Mouse (Mus musculus): Measurements from ENCODE around the gene Sec23b. TPM values are rescaled to one million over a fixed set of nuclear protein-coding genes. Genes with fewer than 3 reads are reported as not detected.

The Sec23b gene
- polyA plus RNA-seq, 1 experiment, result 0.43 TPM

- no peaks in the 10 kb centered on the region for H3K36me3 ChIP-seq (ENCODE audit: control insufficient read depth)
- H3K27me3 ChIP-seq (ENCODE audit: control insufficient read depth), result no peaks in the 10 kb centered on the region
- no peak overlapping the region for H3K4me3 ChIP-seq (replicated peaks)
- no peak for TF ChIP-seq TAL1 (IDR thresholded peaks at IDR 0.05; ENCODE audit: low read length)
- no peak for TF ChIP-seq GATA1 (IDR thresholded peaks at IDR 0.05; ENCODE audit: low read length)
- no peaks in the 10 kb centered on the region for H3K9me3 ChIP-seq (ENCODE audit: control insufficient read depth, low read length)
- H3K4me1 ChIP-seq (ENCODE audit: control insufficient read depth), result no peaks in the 10 kb centered on the region
Observed at GRCm38 (mm10) chr2:144634231-144634630, 78.2 kb downstream of the Sec23b start.

DNA sequence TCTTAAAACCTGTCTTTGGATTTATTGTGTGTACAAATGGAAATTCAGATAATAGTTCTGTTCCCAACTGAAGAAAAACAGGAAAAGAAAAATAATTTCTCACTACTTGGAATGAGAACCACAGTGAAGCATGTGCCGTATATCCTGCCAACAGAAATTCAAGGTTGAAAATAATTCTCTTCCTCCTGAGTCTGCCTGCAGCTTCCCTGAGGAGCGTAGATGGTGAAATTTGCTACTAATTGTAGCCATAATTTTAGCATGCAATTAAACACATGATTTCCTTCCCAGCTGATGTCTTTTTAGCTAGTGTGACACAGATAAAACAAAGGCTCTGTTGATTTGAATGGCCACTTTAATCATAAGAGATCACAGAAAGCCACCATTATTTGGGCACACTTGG is 78.7 kb downstream of the Sec23b start:
- Histone ChIP-seq H3K4me3 (replicated peaks) (no peak overlapping the region), H3K9me3 (ENCODE audit: control insufficient read depth, low read length) (no peaks in the 10 kb centered on the region), H3K27me3 (ENCODE audit: control insufficient read depth) (no peaks in the 10 kb centered on the region), H3K4me1 (ENCODE audit: control insufficient read depth) (no peaks in the 10 kb centered on the region), H3K36me3 (ENCODE audit: control insufficient read depth) (no peaks in the 10 kb centered on the region)
- no peak for TF ChIP-seq GATA1 (IDR thresholded peaks at IDR 0.05; ENCODE audit: low read length)
- TF ChIP-seq TAL1 (IDR thresholded peaks at IDR 0.05; ENCODE audit: low read length), result no peak

DNA sequence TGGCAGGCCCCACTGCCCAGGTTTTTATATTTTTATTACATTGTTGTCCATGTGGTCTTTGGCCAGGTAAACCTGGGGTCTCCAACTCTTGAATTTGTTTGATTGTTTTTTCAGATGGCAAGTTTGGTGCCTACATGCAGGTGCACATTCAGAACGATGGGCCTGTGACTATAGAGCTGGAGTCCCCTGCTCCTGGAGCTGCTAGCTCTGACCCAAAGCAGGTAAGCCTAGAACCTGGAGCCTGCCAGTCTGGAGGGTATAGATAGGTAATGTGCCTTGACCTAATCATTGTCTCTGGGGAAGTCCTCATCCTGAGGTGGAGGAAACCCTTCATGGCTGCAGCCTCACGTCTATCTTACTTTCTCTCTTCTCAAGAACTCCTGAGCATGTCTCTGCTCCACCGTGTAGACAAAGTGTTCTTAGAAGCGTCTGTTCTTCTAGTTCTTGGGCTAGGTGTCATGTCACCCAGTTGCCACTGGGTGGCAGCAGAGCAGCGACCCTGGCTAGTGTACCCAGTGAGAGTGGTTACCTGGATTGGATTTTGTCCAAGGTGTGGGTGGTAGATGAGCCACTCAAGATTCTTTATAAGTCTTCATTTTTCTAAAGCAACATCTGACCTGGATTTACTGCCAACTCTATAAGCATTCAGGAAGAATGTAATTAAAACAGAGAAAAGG is 79.8 kb downstream of the Sec23b start:
- TF ChIP-seq GATA1 (IDR thresholded peaks at IDR 0.05; ENCODE audit: low read length) (no peak), TAL1 (IDR thresholded peaks at IDR 0.05; ENCODE audit: low read length) (no peak)
- H3K36me3 ChIP-seq (ENCODE audit: control insufficient read depth), result no peaks in the 10 kb centered on the region

GRCm38 (mm10) chr2:144637204-144637603 is 81.2 kb downstream of the Sec23b start:
- no peak overlapping the region for H3K4me3 ChIP-seq (replicated peaks)
- H3K36me3 ChIP-seq (ENCODE audit: control insufficient read depth), result no peaks in the 10 kb centered on the region
- H3K27me3 ChIP-seq (ENCODE audit: control insufficient read depth), result no peaks in the 10 kb centered on the region
- no peaks in the 10 kb centered on the region for H3K4me1 ChIP-seq (ENCODE audit: control insufficient read depth)
- no peaks in the 10 kb centered on the region for H3K9me3 ChIP-seq (ENCODE audit: control insufficient read depth, low read length)
- no peak for TF ChIP-seq GATA1 (IDR thresholded peaks at IDR 0.05; ENCODE audit: low read length)

More for the DNA sequence above, 79.8 kb downstream of the Sec23b start:
- Histone ChIP-seq H3K4me1 (ENCODE audit: control insufficient read depth) (no peaks in the 10 kb centered on the region), H3K4me3 (replicated peaks) (no peak overlapping the region), H3K27me3 (ENCODE audit: control insufficient read depth) (no peaks in the 10 kb centered on the region), H3K9me3 (ENCODE audit: control insufficient read depth, low read length) (no peaks in the 10 kb centered on the region)

- Histone ChIP-seq H3K4me1 (ENCODE audit: control insufficient read depth) (no peaks in the 10 kb centered on the region), H3K4me3 (replicated peaks) (no peak overlapping the region), H3K9me3 (ENCODE audit: control insufficient read depth, low read length) (no peaks in the 10 kb centered on the region), H3K27me3 (ENCODE audit: control insufficient read depth) (no peaks in the 10 kb centered on the region), H3K36me3 (ENCODE audit: control insufficient read depth) (no peaks in the 10 kb centered on the region)
- TF ChIP-seq TAL1 (IDR thresholded peaks at IDR 0.05; ENCODE audit: low read length) (no peak), GATA1 (IDR thresholded peaks at IDR 0.05; ENCODE audit: low read length) (no peak)
Observed at GRCm38 (mm10) chr2:144637671-144638395, 81.8 kb downstream of the Sec23b start.

- no peak overlapping the region for H3K4me3 ChIP-seq (replicated peaks)
- H3K4me1 ChIP-seq (ENCODE audit: control insufficient read depth), result no peaks in the 10 kb centered on the region
- no peaks in the 10 kb centered on the region for H3K27me3 ChIP-seq (ENCODE audit: control insufficient read depth)
- no peaks in the 10 kb centered on the region for H3K9me3 ChIP-seq (ENCODE audit: control insufficient read depth, low read length)
- TF ChIP-seq GATA1 (IDR thresholded peaks at IDR 0.05; ENCODE audit: low read length), result no peak
- TF ChIP-seq TAL1 (IDR thresholded peaks at IDR 0.05; ENCODE audit: low read length), result no peak
- H3K36me3 ChIP-seq (ENCODE audit: control insufficient read depth), result no peaks in the 10 kb centered on the region
Observed at GRCm38 (mm10) chr2:144638719-144639118, 82.7 kb downstream of the Sec23b start.

- no peaks in the 10 kb centered on the region for H3K9me3 ChIP-seq (ENCODE audit: control insufficient read depth, low read length)
- H3K4me1 ChIP-seq (ENCODE audit: control insufficient read depth), result no peaks in the 10 kb centered on the region
- H3K27me3 ChIP-seq (ENCODE audit: control insufficient read depth), result no peaks in the 10 kb centered on the region
- H3K36me3 ChIP-seq (ENCODE audit: control insufficient read depth), result no peaks in the 10 kb centered on the region
- H3K4me3 ChIP-seq (replicated peaks), result no peak overlapping the region
- TF ChIP-seq GATA1 (IDR thresholded peaks at IDR 0.05; ENCODE audit: low read length), result no peak
- no peak for TF ChIP-seq TAL1 (IDR thresholded peaks at IDR 0.05; ENCODE audit: low read length)
Observed at GRCm38 (mm10) chr2:144640101-144640500, 84.1 kb downstream of the Sec23b start.

Other genes with a start within 250 kb of the Sec23b start
- not detected in 2 replicates for gene Ovol2, start 224.1 kb upstream of the Sec23b start, polyA plus RNA-seq (2012)
- gene Kat14, start 187.2 kb upstream of the Sec23b start, polyA plus RNA-seq (2012), result 0.91 and 1.1 TPM in 2 replicates
- gene Pet117, start 187.2 kb upstream of the Sec23b start, polyA plus RNA-seq (2012), result 0.09 TPM in 1 of 2 replicates, not detected in the other
- not detected in 2 replicates for gene Dzank1, start 28.8 kb upstream of the Sec23b start, polyA plus RNA-seq (2012)
- gene Polr3f, start 28.5 kb upstream of the Sec23b start, polyA plus RNA-seq (2012), result 0.06 and 0.20 TPM in 2 replicates
- gene Rbbp9, start 5.4 kb upstream of the Sec23b start, polyA plus RNA-seq (2012), result 0.02 TPM in 1 of 2 replicates, not detected in the other
- gene Smim26, start 37.8 kb downstream of the Sec23b start, polyA plus RNA-seq (2012), result 0.10 TPM in 1 of 2 replicates, not detected in the other
- gene Dtd1, start 43.7 kb downstream of the Sec23b start, polyA plus RNA-seq (2012), result 0.42 and 0.55 TPM in 2 replicates